Mouse (Mus musculus): Measurements from ENCODE around the gene Pcyt2. TPM values are rescaled to one million over a fixed set of nuclear protein-coding genes. Genes with fewer than 3 reads are reported as not detected.

The Pcyt2 gene
- polyA plus RNA-seq, 2 experiments: 101 to 247 TPM

DNA sequence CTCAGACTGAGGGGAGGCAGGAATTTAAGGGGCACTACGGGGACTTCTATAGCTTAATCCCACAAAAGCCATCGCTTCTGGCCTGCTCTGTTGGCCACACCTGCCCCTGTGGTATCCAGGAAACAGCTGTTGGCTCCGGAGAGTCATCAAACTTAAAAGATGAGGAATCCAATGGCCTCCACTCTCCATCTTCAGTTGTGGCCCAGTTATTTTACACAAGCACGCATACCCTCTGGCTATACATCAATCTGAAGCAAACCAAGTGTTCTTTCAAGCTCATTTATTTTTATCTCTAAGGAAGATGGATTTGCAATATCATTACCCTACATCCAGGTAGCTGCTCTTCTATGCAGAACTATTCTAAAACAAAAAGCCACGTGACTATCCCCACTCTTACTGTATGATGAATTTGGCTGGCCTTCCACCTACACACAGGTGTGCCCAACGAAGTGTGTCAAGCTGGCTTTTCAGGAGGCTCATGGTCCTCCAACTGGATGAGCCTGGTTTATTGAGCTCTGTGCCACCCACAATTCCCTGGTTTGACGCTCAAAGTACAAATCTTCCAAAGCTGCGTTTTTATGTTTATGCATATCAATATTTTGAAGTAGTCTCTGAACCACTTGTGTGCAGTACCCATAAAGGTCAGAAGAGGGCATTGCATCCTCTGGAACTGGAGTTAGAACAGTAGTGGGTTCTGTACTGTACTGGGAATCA lies 35.3 kb downstream of the Pcyt2 start:
- Histone ChIP-seq H3K36me3 (ENCODE audit: control insufficient read depth, insufficient read depth, low read length) (peaks cover 55% of the 10 kb centered on the region), H3K4me3 (replicated peaks; ENCODE audit: low read length) (peak overlapping the region; percentile 82), H3K4me1 (ENCODE audit: control insufficient read depth, insufficient read depth, low read length) (peaks cover 21% of the 10 kb centered on the region), H3K9ac (ENCODE audit: low read depth, low read length, severe bottlenecking) (peak overlapping the region; percentile 85), H3K27me3 (ENCODE audit: control insufficient read depth, insufficient read depth, low read length) (no peaks in the 10 kb centered on the region), H3K27ac (replicated peaks; ENCODE audit: low read depth, low read length) (peak overlapping the region; percentile 93), H3K9me3 (ENCODE audit: control insufficient read depth, low read length) (no peaks in the 10 kb centered on the region), H3K4me2 (replicated peaks; ENCODE audit: low read depth, low read length, severe bottlenecking) (peak overlapping the region; percentile 96)
- 69% methylated on average over 8 of the region's 8 CpGs for WGBS
- DNase-seq (ENCODE audit: low spot score) (no peak), ATAC-seq (ENCODE audit: low FRiP score, low read depth) (no peak)
- TF ChIP-seq POLR2A (IDR thresholded peaks at IDR 0.05; ENCODE audit: borderline replicate concordance, extremely low read depth, insufficient read depth, insufficient read length): no peak

DNA sequence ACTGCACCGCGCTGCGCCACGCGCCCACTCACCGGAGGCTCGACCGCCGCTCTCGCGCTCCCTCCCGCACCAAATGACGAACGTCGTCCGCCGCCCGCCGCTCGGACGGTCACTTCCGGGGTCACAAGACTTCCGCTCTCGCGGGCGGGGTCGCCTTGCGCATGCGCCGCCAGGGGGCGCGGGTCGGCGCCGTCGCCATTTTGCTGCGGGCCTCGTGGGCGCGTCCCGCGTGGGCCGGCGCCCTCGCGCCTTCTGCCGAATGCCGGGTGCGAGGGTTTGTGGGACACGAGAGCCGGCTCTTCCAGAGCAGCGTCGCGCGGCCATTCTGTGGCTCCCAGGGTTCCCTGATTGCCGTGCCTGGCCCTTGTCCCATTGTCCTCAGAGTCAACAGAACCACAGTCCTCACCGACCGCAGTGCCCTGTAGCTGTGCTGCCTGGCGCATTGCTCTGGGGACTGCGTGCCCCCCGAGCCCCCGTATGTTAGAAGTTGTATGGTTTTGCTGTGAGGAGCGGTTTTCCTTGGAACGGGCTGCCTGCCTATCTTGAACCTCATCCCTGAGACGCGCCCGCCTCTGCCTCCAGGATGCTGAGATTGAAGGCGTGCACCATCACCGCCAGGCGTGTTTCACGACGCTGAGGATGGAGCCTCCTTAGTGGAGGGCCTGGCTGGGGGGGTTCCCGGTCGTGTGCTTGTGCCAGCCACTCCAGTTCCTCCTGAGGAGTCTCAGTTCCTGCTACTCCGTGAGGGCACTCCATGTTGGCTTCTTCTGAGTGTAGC lies 36.1 kb downstream of the Pcyt2 start, which contains the start of gene Arhgdia:
TSS of gene Arhgdia (minus strand) at position 135 of the 778 bp plus-strand sequence.
- Histone ChIP-seq H3K9ac (ENCODE audit: low read depth, low read length, severe bottlenecking) (peak within 1 kb of the TSS; percentile 85), H3K27me3 (ENCODE audit: control insufficient read depth, insufficient read depth, low read length) (no peaks in the 10 kb centered on the region), H3K4me1 (ENCODE audit: control insufficient read depth, insufficient read depth, low read length) (peaks cover 21% of the 10 kb centered on the region), H3K36me3 (ENCODE audit: control insufficient read depth, insufficient read depth, low read length) (peaks cover 54% of the 10 kb centered on the region), H3K27ac (replicated peaks; ENCODE audit: low read depth, low read length) (peak within 1 kb of the TSS; percentile 93), H3K4me2 (replicated peaks; ENCODE audit: low read depth, low read length, severe bottlenecking) (peak within 1 kb of the TSS; percentile 96), H3K9me3 (ENCODE audit: control insufficient read depth, low read length) (no peaks in the 10 kb centered on the region), H3K4me3 (replicated peaks; ENCODE audit: low read length) (peak within 1 kb of the TSS; percentile 82)
- peak; percentile 77 for DNase-seq (ENCODE audit: low spot score)
- ATAC-seq (ENCODE audit: low FRiP score, low read depth): peak; percentile 73
- WGBS: 9% methylated on average over 56 of the region's 75 CpGs
- peak; percentile 83; the same call in 1 of the 2 replicates for TF ChIP-seq POLR2A (IDR thresholded peaks at IDR 0.05; ENCODE audit: borderline replicate concordance, extremely low read depth, insufficient read depth, insufficient read length)

DNA sequence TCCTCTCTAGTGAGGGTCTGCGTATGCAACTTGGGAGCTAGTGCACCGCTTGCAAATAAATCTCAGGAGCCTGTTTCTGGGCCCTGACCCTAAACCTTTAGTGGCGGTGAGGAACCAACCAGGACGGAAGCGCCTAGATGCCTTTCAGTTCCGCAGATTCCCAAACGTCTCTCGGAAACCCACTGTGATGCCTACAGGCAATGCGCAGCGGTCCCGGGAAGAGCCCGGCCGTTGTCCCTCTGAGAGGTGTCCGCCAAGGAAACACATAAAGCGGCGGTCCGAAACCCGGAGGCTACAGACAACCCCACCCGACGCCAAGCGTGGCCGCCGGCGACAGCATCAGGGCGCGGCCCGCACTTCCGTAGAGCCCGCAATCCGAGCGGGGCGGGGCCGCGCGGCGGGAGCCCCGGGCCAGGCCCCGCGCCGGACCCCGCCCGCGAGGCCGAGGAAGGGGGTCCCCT lies 36.8 kb downstream of the Pcyt2 start:
- ATAC-seq (ENCODE audit: low FRiP score, low read depth) (peak; percentile 38), DNase-seq (ENCODE audit: low spot score) (no peak)
- no peaks in the 10 kb centered on the region for H3K9me3 ChIP-seq (ENCODE audit: control insufficient read depth, low read length)
- H3K27me3 ChIP-seq (ENCODE audit: control insufficient read depth, insufficient read depth, low read length): no peaks in the 10 kb centered on the region
- H3K4me3 ChIP-seq (replicated peaks; ENCODE audit: low read length): peak overlapping the region; percentile 82
- no peak for TF ChIP-seq POLR2A (IDR thresholded peaks at IDR 0.05; ENCODE audit: borderline replicate concordance, extremely low read depth, insufficient read depth, insufficient read length)
- H3K4me2 ChIP-seq (replicated peaks; ENCODE audit: low read depth, low read length, severe bottlenecking): peak overlapping the region; percentile 96
- peak overlapping the region; percentile 85 for H3K9ac ChIP-seq (ENCODE audit: low read depth, low read length, severe bottlenecking)
- H3K36me3 ChIP-seq (ENCODE audit: control insufficient read depth, insufficient read depth, low read length): peaks cover 46% of the 10 kb centered on the region
- WGBS: 5% methylated on average over 21 of the region's 44 CpGs
- peaks cover 21% of the 10 kb centered on the region for H3K4me1 ChIP-seq (ENCODE audit: control insufficient read depth, insufficient read depth, low read length)
- peak overlapping the region; percentile 93 for H3K27ac ChIP-seq (replicated peaks; ENCODE audit: low read depth, low read length)

DNA sequence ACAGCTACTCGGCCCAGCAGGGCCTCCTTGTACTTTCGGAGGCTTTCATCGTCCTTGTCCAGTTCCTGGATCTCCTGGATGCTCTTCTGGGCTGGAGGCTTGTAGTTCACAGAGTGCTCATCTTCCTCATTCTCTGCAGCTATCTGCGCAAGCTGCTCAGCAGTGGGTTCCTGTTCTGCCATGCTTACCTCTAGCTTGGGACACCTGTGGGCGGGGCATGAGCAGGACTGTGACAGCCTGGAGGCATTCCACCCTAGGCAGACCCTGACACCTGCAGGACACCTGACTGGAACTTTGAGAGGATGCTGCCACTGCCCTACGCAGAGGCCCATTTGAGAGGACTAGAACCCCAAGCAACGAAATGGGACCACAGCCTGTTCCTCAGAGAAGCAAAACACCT lies 37.5 kb downstream of the Pcyt2 start:
- peak overlapping the region; percentile 82 for H3K4me3 ChIP-seq (replicated peaks; ENCODE audit: low read length)
- WGBS: 59% methylated on average over 7 of the region's 7 CpGs
- H3K27me3 ChIP-seq (ENCODE audit: control insufficient read depth, insufficient read depth, low read length): no peaks in the 10 kb centered on the region
- peak overlapping the region; percentile 93 for H3K27ac ChIP-seq (replicated peaks; ENCODE audit: low read depth, low read length)
- no peak for TF ChIP-seq POLR2A (IDR thresholded peaks at IDR 0.05; ENCODE audit: borderline replicate concordance, extremely low read depth, insufficient read depth, insufficient read length)
- H3K4me1 ChIP-seq (ENCODE audit: control insufficient read depth, insufficient read depth, low read length): peaks cover 21% of the 10 kb centered on the region
- peak overlapping the region; percentile 96 for H3K4me2 ChIP-seq (replicated peaks; ENCODE audit: low read depth, low read length, severe bottlenecking)
- peaks cover 40% of the 10 kb centered on the region for H3K36me3 ChIP-seq (ENCODE audit: control insufficient read depth, insufficient read depth, low read length)
- peak overlapping the region; percentile 85 for H3K9ac ChIP-seq (ENCODE audit: low read depth, low read length, severe bottlenecking)
- DNase-seq (ENCODE audit: low spot score) (no peak), ATAC-seq (ENCODE audit: low FRiP score, low read depth) (no peak)
- H3K9me3 ChIP-seq (ENCODE audit: control insufficient read depth, low read length): no peaks in the 10 kb centered on the region

DNA sequence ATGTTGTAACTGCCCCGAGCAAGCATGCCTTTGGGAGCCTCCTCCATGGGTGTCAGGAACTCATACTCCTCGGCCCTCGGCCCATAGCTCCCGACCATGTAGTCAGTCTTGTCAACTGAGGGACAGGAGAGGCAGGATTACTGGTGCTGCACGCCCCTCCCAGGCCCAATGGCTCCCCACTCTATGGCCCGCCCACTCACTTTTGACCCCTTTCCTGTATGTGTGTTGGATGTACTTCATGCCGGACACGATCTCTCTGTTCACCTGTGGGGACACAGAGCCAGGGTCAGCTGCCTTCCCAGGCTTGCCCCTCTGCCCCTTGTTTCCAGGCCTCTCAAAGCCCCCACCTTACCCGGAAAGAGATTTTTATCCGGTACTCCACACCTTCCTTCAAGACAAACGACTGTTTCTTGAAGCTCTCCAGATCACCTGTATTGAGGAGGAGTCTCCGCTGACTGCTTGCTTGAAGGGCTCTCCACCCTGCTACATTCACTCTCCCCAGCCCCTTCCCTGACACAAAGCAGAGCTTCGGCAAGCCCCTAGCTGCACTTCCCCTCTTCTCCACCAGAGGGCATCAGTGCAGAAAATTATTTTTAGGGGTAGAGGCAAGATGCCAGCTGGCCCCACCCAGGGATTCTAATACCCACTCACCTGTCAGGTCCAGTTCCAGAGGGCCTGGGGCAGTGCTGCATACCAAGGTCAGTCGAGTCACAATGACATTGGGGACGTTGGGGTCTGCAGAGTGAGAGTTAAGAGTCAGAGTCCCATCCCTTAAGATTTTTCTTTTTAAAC lies 38.2 kb downstream of the Pcyt2 start:
- TF ChIP-seq POLR2A (IDR thresholded peaks at IDR 0.05; ENCODE audit: borderline replicate concordance, extremely low read depth, insufficient read depth, insufficient read length): no peak
- H3K4me3 ChIP-seq (replicated peaks; ENCODE audit: low read length): peak overlapping the region; percentile 82
- H3K4me1 ChIP-seq (ENCODE audit: control insufficient read depth, insufficient read depth, low read length): peaks cover 22% of the 10 kb centered on the region
- 59% methylated on average over 15 of the region's 15 CpGs for WGBS
- H3K27me3 ChIP-seq (ENCODE audit: control insufficient read depth, insufficient read depth, low read length): no peaks in the 10 kb centered on the region
- peaks cover 39% of the 10 kb centered on the region for H3K36me3 ChIP-seq (ENCODE audit: control insufficient read depth, insufficient read depth, low read length)
- H3K9ac ChIP-seq (ENCODE audit: low read depth, low read length, severe bottlenecking): peak overlapping the region; percentile 85
- H3K27ac ChIP-seq (replicated peaks; ENCODE audit: low read depth, low read length): no peak overlapping the region
- H3K4me2 ChIP-seq (replicated peaks; ENCODE audit: low read depth, low read length, severe bottlenecking): peak overlapping the region; percentile 96
- no peaks in the 10 kb centered on the region for H3K9me3 ChIP-seq (ENCODE audit: control insufficient read depth, low read length)
- ATAC-seq (ENCODE audit: low FRiP score, low read depth): no peak
- peak; percentile 73 for DNase-seq (ENCODE audit: low spot score)

Data from limb, embryonic 14.5 days (tissue).